Mouse (Mus musculus): ENCODE measurements around the gene Saxo1. TPM values are rescaled to one million over a fixed set of nuclear protein-coding genes. Genes with fewer than 3 reads are reported as not detected.
A peak's percentile ranks its signal among the peaks of the same experiment; 100 is the strongest.

Gene Saxo1
- not detected in 2 replicates for polyA plus RNA-seq (2016; fragmentation: Nextera tagmentation; extraction: Ambion mirVana)

GRCm38 (mm10) chr4:86558228-86558627, at the start of gene Saxo1:
TSS of gene Saxo1 (minus strand) at chr4:86558328.
- no peaks in the 10 kb centered on the region for H3K4me1 ChIP-seq
- DNase-seq (ENCODE audit: extremely low spot score, low spot score) = no peak
- H3K4me3 ChIP-seq = no peak within 1 kb of the TSS
- H3K27ac ChIP-seq = no peak within 1 kb of the TSS
- H3K27me3 ChIP-seq (ENCODE audit: poor library complexity, severe bottlenecking) = no peaks in the 10 kb centered on the region
- H3K36me3 ChIP-seq (replicated peaks) = no peaks in the 10 kb centered on the region
- WGBS = 86% methylated on average over 7 of the region's 7 CpGs
- no peaks in the 10 kb centered on the region for H3K9me3 ChIP-seq

GRCm38 (mm10) chr4:86591304-86591703, 33.2 kb upstream of the Saxo1 start:
- 93% methylated on average over 2 of the region's 2 CpGs for WGBS
- Histone ChIP-seq H3K4me1 (no peaks in the 10 kb centered on the region), H3K27ac (no peak overlapping the region), H3K27me3 (ENCODE audit: poor library complexity, severe bottlenecking) (no peaks in the 10 kb centered on the region), H3K36me3 (replicated peaks) (peaks cover 91% of the 10 kb centered on the region), H3K9me3 (no peaks in the 10 kb centered on the region), H3K4me3 (no peak overlapping the region)
- DNase-seq (ENCODE audit: extremely low spot score, low spot score) = no peak

- peaks cover 95% of the 10 kb centered on the region for H3K36me3 ChIP-seq (replicated peaks)
- no peak overlapping the region for H3K4me3 ChIP-seq
- H3K4me1 ChIP-seq = no peaks in the 10 kb centered on the region
- WGBS = 89% methylated on average over 3 of the region's 3 CpGs
- DNase-seq (ENCODE audit: extremely low spot score, low spot score) = no peak
- H3K27me3 ChIP-seq (ENCODE audit: poor library complexity, severe bottlenecking) = no peaks in the 10 kb centered on the region
- no peak overlapping the region for H3K27ac ChIP-seq
- H3K9me3 ChIP-seq = no peaks in the 10 kb centered on the region
Observed at GRCm38 (mm10) chr4:86588236-86588635, 30.1 kb upstream of the Saxo1 start.

- no peaks in the 10 kb centered on the region for H3K27me3 ChIP-seq (ENCODE audit: poor library complexity, severe bottlenecking)
- no peaks in the 10 kb centered on the region for H3K9me3 ChIP-seq
- 88% methylated on average over 3 of the region's 3 CpGs for WGBS
- peaks cover 23% of the 10 kb centered on the region for H3K4me1 ChIP-seq
- DNase-seq (ENCODE audit: extremely low spot score, low spot score) = no peak
- H3K27ac ChIP-seq = no peak overlapping the region
- no peak overlapping the region for H3K4me3 ChIP-seq
- peaks cover 81% of the 10 kb centered on the region for H3K36me3 ChIP-seq (replicated peaks)
Observed at GRCm38 (mm10) chr4:86580591-86580990, 22.5 kb upstream of the Saxo1 start.

- H3K4me1 ChIP-seq = peaks cover 26% of the 10 kb centered on the region
- H3K4me3 ChIP-seq = no peak overlapping the region
- no peak for DNase-seq (ENCODE audit: extremely low spot score, low spot score)
- peaks cover 75% of the 10 kb centered on the region for H3K36me3 ChIP-seq (replicated peaks)
- H3K27ac ChIP-seq = no peak overlapping the region
- no peaks in the 10 kb centered on the region for H3K27me3 ChIP-seq (ENCODE audit: poor library complexity, severe bottlenecking)
- H3K9me3 ChIP-seq = no peaks in the 10 kb centered on the region
- WGBS = 62% methylated on average over 4 of the region's 4 CpGs
Observed at GRCm38 (mm10) chr4:86580056-86580455, 21.9 kb upstream of the Saxo1 start.

GRCm38 (mm10) chr4:86576630-86577225, 18.6 kb upstream of the Saxo1 start:
- peak overlapping the region; percentile 97 for H3K27ac ChIP-seq
- WGBS = 11% methylated on average over 11 of the region's 11 CpGs
- no peaks in the 10 kb centered on the region for H3K9me3 ChIP-seq
- peaks cover 31% of the 10 kb centered on the region for H3K4me1 ChIP-seq
- DNase-seq (ENCODE audit: extremely low spot score, low spot score) = no peak
- H3K36me3 ChIP-seq (replicated peaks) = peaks cover 42% of the 10 kb centered on the region
- no peaks in the 10 kb centered on the region for H3K27me3 ChIP-seq (ENCODE audit: poor library complexity, severe bottlenecking)
- H3K4me3 ChIP-seq = peak overlapping the region; percentile 91

- no peaks in the 10 kb centered on the region for H3K9me3 ChIP-seq
- WGBS = under 1% methylated on average over 20 of the region's 20 CpGs
- H3K4me1 ChIP-seq = peaks cover 31% of the 10 kb centered on the region
- peaks cover 36% of the 10 kb centered on the region for H3K36me3 ChIP-seq (replicated peaks)
- DNase-seq (ENCODE audit: extremely low spot score, low spot score) = peak; percentile 44
- H3K27me3 ChIP-seq (ENCODE audit: poor library complexity, severe bottlenecking) = no peaks in the 10 kb centered on the region
- peak overlapping the region; percentile 97 for H3K27ac ChIP-seq
- peak overlapping the region; percentile 91 for H3K4me3 ChIP-seq
Observed at GRCm38 (mm10) chr4:86576120-86576541, 18.0 kb upstream of the Saxo1 start.

GRCm38 (mm10) chr4:86575283-86575983, 17.3 kb upstream of the Saxo1 start, which contains the start of gene Rraga:
TSS of gene Rraga (plus strand) at chr4:86575668.
- Histone ChIP-seq H3K4me1 (peaks cover 31% of the 10 kb centered on the region), H3K4me3 (peak within 1 kb of the TSS; percentile 91), H3K27me3 (ENCODE audit: poor library complexity, severe bottlenecking) (no peaks in the 10 kb centered on the region), H3K36me3 (replicated peaks) (peaks cover 29% of the 10 kb centered on the region), H3K9me3 (no peaks in the 10 kb centered on the region), H3K27ac (peak within 1 kb of the TSS; percentile 97)
- peak; percentile 95 for DNase-seq (ENCODE audit: extremely low spot score, low spot score)
- under 1% methylated on average over 53 of the region's 53 CpGs for WGBS

GRCm38 (mm10) chr4:86574939-86575282, 16.8 kb upstream of the Saxo1 start:
- 18% methylated on average over 6 of the region's 6 CpGs for WGBS
- no peaks in the 10 kb centered on the region for H3K9me3 ChIP-seq
- peak overlapping the region; percentile 97 for H3K27ac ChIP-seq
- no peak for DNase-seq (ENCODE audit: extremely low spot score, low spot score)
- no peaks in the 10 kb centered on the region for H3K27me3 ChIP-seq (ENCODE audit: poor library complexity, severe bottlenecking)
- H3K4me1 ChIP-seq = peaks cover 31% of the 10 kb centered on the region
- peak overlapping the region; percentile 91 for H3K4me3 ChIP-seq
- peaks cover 25% of the 10 kb centered on the region for H3K36me3 ChIP-seq (replicated peaks)

GRCm38 (mm10) chr4:86561061-86561460, 2.9 kb upstream of the Saxo1 start:
- H3K36me3 ChIP-seq (replicated peaks) = no peaks in the 10 kb centered on the region
- 100% methylated on average over 3 of the region's 3 CpGs for WGBS
- no peaks in the 10 kb centered on the region for H3K9me3 ChIP-seq
- no peaks in the 10 kb centered on the region for H3K4me1 ChIP-seq
- no peak overlapping the region for H3K27ac ChIP-seq
- no peaks in the 10 kb centered on the region for H3K27me3 ChIP-seq (ENCODE audit: poor library complexity, severe bottlenecking)
- DNase-seq (ENCODE audit: extremely low spot score, low spot score) = no peak
- H3K4me3 ChIP-seq = no peak overlapping the region

- Histone ChIP-seq H3K36me3 (replicated peaks) (no peaks in the 10 kb centered on the region), H3K27ac (no peak overlapping the region), H3K4me1 (no peaks in the 10 kb centered on the region), H3K4me3 (no peak overlapping the region), H3K27me3 (ENCODE audit: poor library complexity, severe bottlenecking) (no peaks in the 10 kb centered on the region), H3K9me3 (no peaks in the 10 kb centered on the region)
- no peak for DNase-seq (ENCODE audit: extremely low spot score, low spot score)
- 78% methylated on average over 4 of the region's 4 CpGs for WGBS
Observed at GRCm38 (mm10) chr4:86559006-86559405, 878 bp upstream of the Saxo1 start.

- Histone ChIP-seq H3K4me1 (no peaks in the 10 kb centered on the region), H3K36me3 (replicated peaks) (no peaks in the 10 kb centered on the region), H3K27ac (no peak overlapping the region), H3K9me3 (no peaks in the 10 kb centered on the region), H3K4me3 (no peak overlapping the region), H3K27me3 (ENCODE audit: poor library complexity, severe bottlenecking) (no peaks in the 10 kb centered on the region)
- no peak for DNase-seq (ENCODE audit: extremely low spot score, low spot score)
- 75% methylated on average over 7 of the region's 7 CpGs for WGBS
Observed at GRCm38 (mm10) chr4:86557371-86557770, 757 bp downstream of the Saxo1 start.

GRCm38 (mm10) chr4:86555035-86555707, 3.0 kb downstream of the Saxo1 start:
- no peak for DNase-seq (ENCODE audit: extremely low spot score, low spot score)
- no peaks in the 10 kb centered on the region for H3K36me3 ChIP-seq (replicated peaks)
- no peak overlapping the region for H3K27ac ChIP-seq
- no peaks in the 10 kb centered on the region for H3K27me3 ChIP-seq (ENCODE audit: poor library complexity, severe bottlenecking)
- H3K9me3 ChIP-seq = no peaks in the 10 kb centered on the region
- no peak overlapping the region for H3K4me3 ChIP-seq
- H3K4me1 ChIP-seq = no peaks in the 10 kb centered on the region
- WGBS = 31% methylated on average over 6 of the region's 6 CpGs

Measured in forebrain, embryonic 10.5 days (tissue).